In the genomic region with DNA sequence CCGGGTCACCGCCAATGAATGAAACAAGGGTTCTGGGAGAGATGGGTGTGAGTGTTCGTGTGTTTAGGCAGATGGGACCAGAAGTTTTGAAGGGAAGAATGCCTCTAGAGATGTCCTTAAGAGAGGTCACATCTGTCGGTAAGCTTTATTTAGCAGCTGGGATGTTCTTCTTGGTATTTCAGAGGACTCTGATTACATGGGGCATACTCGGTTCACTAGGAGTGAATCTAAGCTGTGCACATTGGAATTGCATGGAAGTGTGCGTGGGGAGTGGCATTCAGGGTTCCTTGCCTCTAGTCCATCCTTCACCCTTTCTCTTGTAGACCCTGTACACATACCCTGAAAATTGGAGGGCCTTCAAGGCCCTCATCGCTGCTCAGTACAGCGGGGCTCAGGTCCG, we compare ENCODE assay signal across 8 mouse cellular contexts. TPM values are rescaled to one million over a fixed set of nuclear protein-coding genes. Genes with fewer than 3 reads are reported as not detected.
DNase-seq lines count a peak whose midpoint lies in the region; ATAC-seq and TF ChIP-seq lines count a peak whose summit lies in the region.

No protein-coding gene starts in this region.

- H3K36me3 ChIP-seq in kidney, adult 2 months (ENCODE audit: control insufficient read depth, insufficient read depth, low read length) = peaks cover 6% of the 10 kb centered on the region
- H3K36me3 ChIP-seq in hindbrain, embryonic 16.5 days (ENCODE audit: control insufficient read depth, insufficient read depth, low read length) = peaks cover 43% of the 10 kb centered on the region
- H3K36me3 ChIP-seq in midbrain, embryonic 16.5 days (ENCODE audit: control insufficient read depth, insufficient read depth, low read length) = peaks cover 45% of the 10 kb centered on the region

- no peaks in the 10 kb centered on the region for H3K27me3 ChIP-seq in kidney, adult 2 months (replicated peaks; ENCODE audit: control insufficient read depth, insufficient read depth, low read length)
- no peaks in the 10 kb centered on the region for H3K27me3 ChIP-seq in hindbrain, embryonic 16.5 days (replicated peaks; ENCODE audit: control insufficient read depth, insufficient read depth, low read length)
- H3K27me3 ChIP-seq in midbrain, embryonic 16.5 days (ENCODE audit: control insufficient read depth, insufficient read depth, low read depth, low read length) = no peaks in the 10 kb centered on the region

- H3K4me1 ChIP-seq in kidney, adult 2 months (ENCODE audit: control insufficient read depth, insufficient read depth, low read length) = peaks cover 4% of the 10 kb centered on the region; the same call in 1 of the 2 replicates
- H3K4me1 ChIP-seq in hindbrain, embryonic 16.5 days (ENCODE audit: control insufficient read depth, insufficient read depth, low read depth, low read length) = peaks cover 12% of the 10 kb centered on the region
- H3K4me1 ChIP-seq in midbrain, embryonic 16.5 days (ENCODE audit: control insufficient read depth, insufficient read depth, low read length) = peaks cover 17% of the 10 kb centered on the region

- DNase-seq in kidney, adult 2 months = no peak
- DNase-seq in kidney, adult 8-10 months = no peak
- DNase-seq in brain, embryonic 14.5 days (ENCODE audit: low read depth) = peak; percentile 11
- no peak for DNase-seq in frontal cortex, postnatal 25 days (ENCODE audit: low spot score in 2 of 2)
- no peak for DNase-seq in frontal cortex, adult 2 months (ENCODE audit: extremely low spot score in 1 of 2, low spot score in 1 of 2)
- no peak for DNase-seq in layer of hippocampus, postnatal 36 days

- 7% methylated on average over 9 of the region's 9 CpGs for WGBS in kidney, adult 2 months
- WGBS in hindbrain, embryonic 16.5 days = 1% methylated on average over 7 of the region's 9 CpGs
- WGBS in midbrain, embryonic 16.5 days = 4% methylated on average over 7 of the region's 9 CpGs

- ATAC-seq in hindbrain, embryonic 16.5 days = no peak
- no peak for ATAC-seq in midbrain, embryonic 16.5 days

- peak overlapping the region; percentile 71 for H3K4me2 ChIP-seq in hindbrain, embryonic 16.5 days (ENCODE audit: low read length)
- peak overlapping the region; percentile 94 for H3K4me2 ChIP-seq in midbrain, embryonic 16.5 days (ENCODE audit: low read length)

- no peaks in the 10 kb centered on the region for H3K9me3 ChIP-seq in hindbrain, embryonic 16.5 days (ENCODE audit: control insufficient read depth, low read length)
- no peaks in the 10 kb centered on the region for H3K9me3 ChIP-seq in midbrain, embryonic 16.5 days (replicated peaks; ENCODE audit: control insufficient read depth, low read length, poor library complexity, severe bottlenecking)

- no peak for TF ChIP-seq CTCF in kidney, adult 2 months (conservative IDR thresholded peaks at IDR 0.05; ENCODE audit: insufficient read depth, insufficient read length, low read depth, low read length)
- TF ChIP-seq CTCF in brain, embryonic 14.5 days (IDR thresholded peaks at IDR 0.05; ENCODE audit: borderline replicate concordance, extremely low read depth, insufficient read depth, insufficient read length) = no peak

- no peak overlapping the region for H3K27ac ChIP-seq in kidney, adult 2 months (ENCODE audit: insufficient read depth, low read depth, low read length)
- H3K27ac ChIP-seq in hindbrain, embryonic 16.5 days (ENCODE audit: low read depth, low read length) = peak overlapping the region; percentile 81
- H3K27ac ChIP-seq in midbrain, embryonic 16.5 days (ENCODE audit: low read length) = peak overlapping the region; percentile 85

- TF ChIP-seq POLR2A in kidney, adult 2 months (IDR thresholded peaks at IDR 0.05; ENCODE audit: low read depth, low read length) = no peak
- TF ChIP-seq POLR2A in brain, embryonic 14.5 days (IDR thresholded peaks at IDR 0.05; ENCODE audit: borderline replicate concordance, extremely low read depth, insufficient read depth, insufficient read length, poor library complexity, severe bottlenecking) = no peak

- H3K9ac ChIP-seq in hindbrain, embryonic 16.5 days (ENCODE audit: low read depth, low read length) = peak overlapping the region; percentile 86
- H3K9ac ChIP-seq in midbrain, embryonic 16.5 days (ENCODE audit: low read depth, low read length) = peak overlapping the region; percentile 82

- H3K4me3 ChIP-seq in kidney, adult 2 months (ENCODE audit: insufficient read depth, low read depth, low read length) = peak overlapping the region; percentile 75
- H3K4me3 ChIP-seq in hindbrain, embryonic 16.5 days (ENCODE audit: low read length) = peak overlapping the region; percentile 72
- H3K4me3 ChIP-seq in midbrain, embryonic 16.5 days (ENCODE audit: low read depth, low read length) = peak overlapping the region; percentile 78

RNA-seq across cellular contexts. Expression of gene Eef1g, which starts 1.1 kb away (rescaled TPM):
- 203 and 236 TPM in 2 replicates for polyA plus RNA-seq in kidney, adult 2 months (2012; rRNA removed)
- 371 and 527 TPM in 2 replicates for polyA plus RNA-seq in brain, embryonic 14.5 days (2012; rRNA removed)
- polyA plus RNA-seq in hindbrain, embryonic 16.5 days (2015; fragmentation: Nextera tagmentation; extraction: Ambion mirVana) = 284 and 301 TPM in 2 replicates
- polyA plus RNA-seq in midbrain, embryonic 16.5 days (2015; fragmentation: Nextera tagmentation; extraction: Ambion mirVana) = 283 and 293 TPM in 2 replicates
- polyA plus RNA-seq in frontal cortex, adult 2 months (2012; rRNA removed) = 257 and 281 TPM in 2 replicates
- 100 to 1,000 TPM; 233 to 254 TPM for total RNA-seq in layer of hippocampus, postnatal 36 days (2021)

RNA-seq across cellular contexts. Expression of gene Tut1, which starts 14.2 kb away (rescaled TPM):
- 14.1 and 14.3 TPM in 2 replicates for polyA plus RNA-seq in kidney, adult 2 months (2012; rRNA removed)
- polyA plus RNA-seq in brain, embryonic 14.5 days (2012; rRNA removed) = 25.3 and 31.5 TPM in 2 replicates
- 23.9 and 26.3 TPM in 2 replicates for polyA plus RNA-seq in hindbrain, embryonic 16.5 days (2015; fragmentation: Nextera tagmentation; extraction: Ambion mirVana)
- 25.6 and 26.2 TPM in 2 replicates for polyA plus RNA-seq in midbrain, embryonic 16.5 days (2015; fragmentation: Nextera tagmentation; extraction: Ambion mirVana)
- polyA plus RNA-seq in frontal cortex, adult 2 months (2012; rRNA removed) = 19.6 and 20.5 TPM in 2 replicates
- 10 to 100 TPM; 19.6 to 19.7 TPM for total RNA-seq in layer of hippocampus, postnatal 36 days (2021)

RNA-seq across cellular contexts. Expression of gene Ahnak, which starts 21.2 kb away (rescaled TPM):
- polyA plus RNA-seq in kidney, adult 2 months (2012; rRNA removed) = 11.9 TPM in 2 replicates
- 2.5 and 6.0 TPM in 2 replicates for polyA plus RNA-seq in brain, embryonic 14.5 days (2012; rRNA removed)
- 3.5 and 4.8 TPM in 2 replicates for polyA plus RNA-seq in hindbrain, embryonic 16.5 days (2015; fragmentation: Nextera tagmentation; extraction: Ambion mirVana)
- 2.7 and 3.2 TPM in 2 replicates for polyA plus RNA-seq in midbrain, embryonic 16.5 days (2015; fragmentation: Nextera tagmentation; extraction: Ambion mirVana)
- 6.8 and 7.5 TPM in 2 replicates for polyA plus RNA-seq in frontal cortex, adult 2 months (2012; rRNA removed)
- total RNA-seq in layer of hippocampus, postnatal 36 days (2021) = 10 to 100 TPM; 14.5 to 24.0 TPM

RNA-seq across cellular contexts. Expression of gene Mta2, which starts 26.2 kb away (rescaled TPM):
- polyA plus RNA-seq in kidney, adult 2 months (2012; rRNA removed) = 16.9 and 19.8 TPM in 2 replicates
- polyA plus RNA-seq in brain, embryonic 14.5 days (2012; rRNA removed) = 35.1 and 57.9 TPM in 2 replicates
- polyA plus RNA-seq in hindbrain, embryonic 16.5 days (2015; fragmentation: Nextera tagmentation; extraction: Ambion mirVana) = 91.3 and 103 TPM in 2 replicates
- polyA plus RNA-seq in midbrain, embryonic 16.5 days (2015; fragmentation: Nextera tagmentation; extraction: Ambion mirVana) = 108 and 121 TPM in 2 replicates
- 27.6 and 31.0 TPM in 2 replicates for polyA plus RNA-seq in frontal cortex, adult 2 months (2012; rRNA removed)
- 10 to 100 TPM; 54.7 to 60.7 TPM for total RNA-seq in layer of hippocampus, postnatal 36 days (2021)

RNA-seq across cellular contexts. Expression of gene Eml3, which starts 38.5 kb away (rescaled TPM):
- polyA plus RNA-seq in kidney, adult 2 months (2012; rRNA removed) = 35.1 and 35.7 TPM in 2 replicates
- 14.7 and 17.5 TPM in 2 replicates for polyA plus RNA-seq in brain, embryonic 14.5 days (2012; rRNA removed)
- 10.3 and 11.3 TPM in 2 replicates for polyA plus RNA-seq in hindbrain, embryonic 16.5 days (2015; fragmentation: Nextera tagmentation; extraction: Ambion mirVana)
- polyA plus RNA-seq in midbrain, embryonic 16.5 days (2015; fragmentation: Nextera tagmentation; extraction: Ambion mirVana) = 8.6 and 9.1 TPM in 2 replicates
- polyA plus RNA-seq in frontal cortex, adult 2 months (2012; rRNA removed) = 13.9 and 14.1 TPM in 2 replicates
- 10 to 100 TPM; 10.9 to 11.8 TPM for total RNA-seq in layer of hippocampus, postnatal 36 days (2021)
